Comparison of ENCODE assay signal across 8 mouse cellular contexts in the genomic region with DNA sequence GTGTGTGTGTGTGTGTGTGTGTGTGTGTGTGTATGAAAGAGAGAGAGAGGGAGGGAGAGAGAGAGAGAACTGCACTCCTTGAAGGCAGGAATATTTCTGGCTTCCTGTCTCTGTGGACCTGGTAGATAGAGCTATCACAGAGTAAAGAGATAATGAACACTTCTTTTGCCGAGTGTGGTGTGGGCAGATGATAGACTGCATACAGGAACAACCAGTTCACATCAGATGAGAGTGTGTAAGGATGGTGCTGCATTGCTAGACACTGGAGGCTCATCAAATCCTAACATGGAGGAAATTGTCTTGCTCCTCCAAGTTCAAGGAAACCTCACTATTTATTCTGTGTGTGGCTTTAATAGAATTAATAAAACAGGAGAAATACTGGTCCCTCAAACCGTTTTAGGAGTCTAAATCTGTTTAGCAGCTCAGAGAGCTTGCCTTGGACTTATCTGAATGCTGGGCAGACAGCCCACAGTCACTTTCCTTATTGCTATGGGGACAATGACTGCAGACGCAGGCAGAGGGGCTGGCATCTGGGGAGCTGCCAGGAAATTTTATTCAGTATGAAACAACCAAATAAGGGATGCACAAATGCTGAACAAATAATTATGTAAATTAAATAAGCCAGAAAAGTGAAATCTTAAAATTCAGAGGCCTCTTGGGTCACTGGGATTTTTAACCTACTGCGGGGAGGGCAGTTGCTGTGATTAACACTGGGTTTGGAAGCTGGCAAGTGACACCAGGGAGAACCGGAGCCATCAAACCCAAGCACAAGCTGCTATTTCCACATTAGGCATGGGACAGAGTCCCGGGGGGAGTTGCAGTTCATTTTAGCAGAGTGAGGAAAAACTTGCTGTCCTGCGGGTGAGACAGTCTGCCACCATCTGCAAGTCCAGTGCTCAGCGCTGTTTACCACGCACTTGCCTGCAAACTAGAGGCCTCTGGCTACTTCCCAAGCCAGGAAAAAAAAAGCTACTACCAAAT. TPM values are rescaled to one million over a fixed set of nuclear protein-coding genes. Genes with fewer than 3 reads are reported as not detected.
DNase-seq lines count a peak whose midpoint lies in the region; ATAC-seq and TF ChIP-seq lines count a peak whose summit lies in the region.

No protein-coding gene starts in this region.

- no peaks in the 10 kb centered on the region for H3K9me3 ChIP-seq in midbrain, embryonic 13.5 days
- no peaks in the 10 kb centered on the region for H3K9me3 ChIP-seq in midbrain, embryonic 10.5 days (replicated peaks)
- no peaks in the 10 kb centered on the region for H3K9me3 ChIP-seq in embryonic facial prominence, embryonic 14.5 days (ENCODE audit: control insufficient read depth, low read length)
- no peaks in the 10 kb centered on the region for H3K9me3 ChIP-seq in lung, postnatal 0 days (ENCODE audit: low read length)

- intact Hi-C loops in heart, postnatal 36 days (cut with DNase I), result no loop called here

- WGBS in midbrain, embryonic 13.5 days, result 53% methylated on average over 9 of the region's 9 CpGs
- 76% methylated on average over 9 of the region's 9 CpGs for WGBS in midbrain, embryonic 10.5 days
- WGBS in embryonic facial prominence, embryonic 14.5 days, result 57% methylated on average over 9 of the region's 9 CpGs
- WGBS in lung, postnatal 0 days, result 37% methylated on average over 9 of the region's 9 CpGs

- no peaks in the 10 kb centered on the region for H3K36me3 ChIP-seq in midbrain, embryonic 13.5 days
- no peaks in the 10 kb centered on the region for H3K36me3 ChIP-seq in midbrain, embryonic 10.5 days
- no peaks in the 10 kb centered on the region for H3K36me3 ChIP-seq in embryonic facial prominence, embryonic 14.5 days (ENCODE audit: control insufficient read depth, insufficient read depth, low read length)
- H3K36me3 ChIP-seq in lung, postnatal 0 days (ENCODE audit: insufficient read depth, low read length), result no peaks in the 10 kb centered on the region

- no peak overlapping the region for H3K4me3 ChIP-seq in midbrain, embryonic 13.5 days (replicated peaks)
- no peak overlapping the region for H3K4me3 ChIP-seq in midbrain, embryonic 10.5 days
- H3K4me3 ChIP-seq in embryonic facial prominence, embryonic 14.5 days (ENCODE audit: low read depth, low read length), result no peak overlapping the region
- H3K4me3 ChIP-seq in lung, postnatal 0 days (ENCODE audit: low read depth, low read length), result no peak overlapping the region

- no peak overlapping the region for H3K4me2 ChIP-seq in midbrain, embryonic 13.5 days (replicated peaks)
- H3K4me2 ChIP-seq in embryonic facial prominence, embryonic 14.5 days (ENCODE audit: low read depth, low read length), result no peak overlapping the region
- H3K4me2 ChIP-seq in lung, postnatal 0 days (replicated peaks; ENCODE audit: low read depth, low read length), result no peak overlapping the region

- 0 out of 2 replicates have a peak overlapping the region, but pooled peaks have one; percentile 37 for H3K27ac ChIP-seq in midbrain, embryonic 13.5 days
- H3K27ac ChIP-seq in midbrain, embryonic 10.5 days (replicated peaks), result no peak overlapping the region
- no peak overlapping the region for H3K27ac ChIP-seq in embryonic facial prominence, embryonic 14.5 days (replicated peaks; ENCODE audit: low read depth, low read length)
- peak overlapping the region; percentile 34 for H3K27ac ChIP-seq in lung, postnatal 0 days (ENCODE audit: low read length)

- no peak overlapping the region for H3K9ac ChIP-seq in midbrain, embryonic 13.5 days (replicated peaks)
- no peak overlapping the region for H3K9ac ChIP-seq in embryonic facial prominence, embryonic 14.5 days (ENCODE audit: low read depth, low read length)
- no peak overlapping the region for H3K9ac ChIP-seq in lung, postnatal 0 days (replicated peaks; ENCODE audit: low read depth)

- no peaks in the 10 kb centered on the region for H3K27me3 ChIP-seq in midbrain, embryonic 13.5 days
- no peaks in the 10 kb centered on the region for H3K27me3 ChIP-seq in midbrain, embryonic 10.5 days (ENCODE audit: low read depth, poor library complexity, severe bottlenecking)
- no peaks in the 10 kb centered on the region for H3K27me3 ChIP-seq in embryonic facial prominence, embryonic 14.5 days (replicated peaks; ENCODE audit: control insufficient read depth, insufficient read depth, low read length)
- H3K27me3 ChIP-seq in lung, postnatal 0 days (replicated peaks; ENCODE audit: insufficient read depth, low read length), result no peaks in the 10 kb centered on the region

- no peak for DNase-seq in midbrain, embryonic 10.5 days (ENCODE audit: low spot score)
- peak; percentile 64 for DNase-seq in embryonic facial prominence, embryonic 14.5 days (ENCODE audit: low spot score)
- peak; percentile 19 to 29 for DNase-seq in heart, postnatal 36 days
- DNase-seq in lung, postnatal 0 days (ENCODE audit: low spot score), result peak; percentile 75
- no peak for DNase-seq in T-cell, adult 2 months (ENCODE audit: low spot score)
- no peak for DNase-seq in c-Kit-positive CD71-positive TER-119-positive erythroid progenitor cells, embryonic 14.5 days (ENCODE audit: low spot score)
- DNase-seq in retina, postnatal 1 day, result no peak

- peaks cover 10% of the 10 kb centered on the region for H3K4me1 ChIP-seq in midbrain, embryonic 13.5 days (replicated peaks)
- H3K4me1 ChIP-seq in midbrain, embryonic 10.5 days, result no peaks in the 10 kb centered on the region
- H3K4me1 ChIP-seq in embryonic facial prominence, embryonic 14.5 days (ENCODE audit: control insufficient read depth, insufficient read depth, low read length), result peaks cover 9% of the 10 kb centered on the region; the same call in 1 of the 2 replicates
- no peaks in the 10 kb centered on the region for H3K4me1 ChIP-seq in lung, postnatal 0 days (ENCODE audit: insufficient read depth, low read depth, low read length)

- TF ChIP-seq CTCF in lung, postnatal 0 days (IDR thresholded peaks at IDR 0.05), result no peak

- peak; percentile 79 for ATAC-seq in midbrain, embryonic 13.5 days
- no peak for ATAC-seq in embryonic facial prominence, embryonic 14.5 days (ENCODE audit: low read depth)
- ATAC-seq in lung, postnatal 0 days, result peak; percentile 84

- no peak for TF ChIP-seq EP300 in lung, postnatal 0 days (IDR thresholded peaks at IDR 0.05)

RNA-seq across cellular contexts. Expression of gene Ly86, which starts 43.5 kb away (rescaled TPM):
- polyA plus RNA-seq in midbrain, embryonic 13.5 days (2015; fragmentation: Nextera tagmentation; extraction: Ambion mirVana), result 6.9 and 7.0 TPM in 2 replicates
- 3.9 and 5.6 TPM in 2 replicates for polyA plus RNA-seq in midbrain, embryonic 10.5 days (2016; fragmentation: Nextera tagmentation; extraction: Ambion mirVana)
- 16.8 and 18.8 TPM in 2 replicates for polyA plus RNA-seq in embryonic facial prominence, embryonic 14.5 days (2014; fragmentation: Nextera tagmentation; extraction: Ambion mirVana)
- 1 to 10 TPM; 2.9 to 3.9 TPM for total RNA-seq in heart, postnatal 36 days (2021)
- polyA plus RNA-seq in lung, postnatal 0 days (2015; fragmentation: Nextera tagmentation; extraction: Ambion mirVana), result 13.8 and 15.5 TPM in 2 replicates

Comparison
In these comparisons a context has a peak if more than half of its experiments do, and no peak if none do; other contexts are left out.
1. H3K27ac ChIP-seq: peak in midbrain, embryonic 13.5 days (single experiment) and lung, postnatal 0 days (single experiment); none in midbrain, embryonic 10.5 days (single experiment) and embryonic facial prominence, embryonic 14.5 days (single experiment).
2. DNase-seq: peak in embryonic facial prominence, embryonic 14.5 days (single experiment), heart, postnatal 36 days (2 of 2) and lung, postnatal 0 days (single experiment); none in midbrain, embryonic 10.5 days (single experiment), T-cell, adult 2 months (single experiment), c-Kit-positive CD71-positive TER-119-positive erythroid progenitor cells, embryonic 14.5 days (single experiment) and retina, postnatal 1 day (single experiment).